Mouse (Mus musculus): ENCODE measurements around the gene Bex3. TPM values are rescaled to one million over a fixed set of nuclear protein-coding genes. Genes with fewer than 3 reads are reported as not detected.
A peak's percentile ranks its signal among the peaks of the same experiment; 100 is the strongest.

Gene Bex3
- total RNA-seq (2021) = 100 to 1,000 TPM in 1 of 2 experiments, 10 to 100 TPM in 1; 96.8 to 195 TPM
- 24.3 and 34.2 TPM in 2 replicates for polyA plus RNA-seq (2012; rRNA removed)
- long read RNA-seq, transcript Bex3-202 (3 exons, 826 nt) = minor isoform, 14 of 125 reads
- long read RNA-seq, transcript Bex3-204 (3 exons, 933 nt) = minor isoform, 5 of 125 reads
- long read RNA-seq, transcript Bex3-201 (3 exons, 930 nt) = major isoform, 64 of 125 reads
- long read RNA-seq, partial matches to known transcripts = 1 of 125 reads
- long read RNA-seq, other reads (novel, unspliced or antisense) = 39 of 125 reads

DNA sequence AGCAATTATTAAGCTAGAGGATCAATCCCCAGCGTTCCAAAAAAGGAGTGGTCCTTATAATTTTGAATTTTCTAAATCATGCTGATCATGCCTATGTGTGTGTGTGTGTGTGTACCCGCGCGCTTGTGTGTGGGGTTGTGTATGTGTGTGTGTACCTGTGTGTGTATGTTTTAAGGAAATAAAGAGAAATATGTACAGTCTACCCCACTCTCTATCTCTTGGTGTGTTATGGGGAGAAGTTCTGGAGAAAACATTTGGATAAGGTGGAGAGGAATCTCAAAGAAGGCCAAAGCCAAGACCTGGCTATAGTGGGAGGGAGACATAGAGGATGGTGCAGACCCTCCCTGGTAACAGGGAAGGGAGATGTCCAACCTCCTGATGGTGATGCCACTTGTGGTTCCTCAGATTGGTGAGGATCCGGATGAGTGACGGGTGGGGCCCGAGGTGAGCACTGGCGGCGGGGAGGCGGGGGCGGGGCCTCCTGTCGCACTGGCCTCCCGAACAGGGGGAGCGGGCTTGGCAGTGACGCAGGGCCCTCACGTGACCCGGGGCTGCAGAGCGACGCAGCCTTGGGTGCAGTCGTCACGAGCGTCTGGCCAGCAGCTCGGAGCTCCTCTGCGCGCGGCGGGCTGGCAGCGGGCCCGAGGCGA is at the start of gene Bex3:
Gene Bex3, plus strand, starts transcription at position 511 of the 650 bp plus-strand sequence.
- peak; percentile 75 for DNase-seq

DNA sequence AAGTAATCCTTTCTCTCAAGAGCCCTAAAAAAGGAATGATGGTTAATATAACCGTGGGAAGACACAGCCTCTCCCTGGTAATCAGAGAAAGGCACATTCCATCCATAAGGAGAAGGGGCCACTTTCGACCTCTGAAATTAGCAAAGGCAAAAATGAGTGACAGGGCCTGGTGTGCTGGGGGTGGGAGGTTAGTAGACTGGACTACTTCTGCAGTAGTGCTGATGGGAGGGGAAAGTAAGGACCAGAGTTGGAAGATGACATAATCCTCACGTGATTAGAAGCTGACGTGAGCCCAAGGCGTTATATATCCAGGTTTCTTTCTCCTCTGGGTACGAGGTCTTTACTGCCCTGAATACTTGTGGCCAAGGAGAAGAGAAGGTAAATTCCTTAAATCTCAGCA is 46.3 kb upstream of the Bex3 start:
- DNase-seq = no peak

DNA sequence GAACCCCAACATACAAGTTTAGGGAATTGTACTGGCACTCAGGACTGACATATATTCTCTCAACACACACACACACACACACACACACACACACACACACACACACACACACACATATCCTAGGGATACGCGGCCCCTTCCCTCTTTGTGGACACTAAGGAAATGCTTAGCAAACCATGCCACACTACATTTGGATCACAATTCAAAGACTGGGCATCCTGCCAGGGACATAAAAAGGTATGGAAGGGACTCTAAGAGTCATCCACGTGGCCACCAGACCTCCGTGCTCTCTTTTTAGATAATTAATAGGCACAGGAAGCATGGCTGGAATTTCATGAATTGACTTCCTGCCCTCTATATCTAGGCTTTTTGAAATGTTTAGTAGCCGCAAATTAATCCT is 42.3 kb upstream of the Bex3 start:
- peak; percentile 14 for DNase-seq

DNA sequence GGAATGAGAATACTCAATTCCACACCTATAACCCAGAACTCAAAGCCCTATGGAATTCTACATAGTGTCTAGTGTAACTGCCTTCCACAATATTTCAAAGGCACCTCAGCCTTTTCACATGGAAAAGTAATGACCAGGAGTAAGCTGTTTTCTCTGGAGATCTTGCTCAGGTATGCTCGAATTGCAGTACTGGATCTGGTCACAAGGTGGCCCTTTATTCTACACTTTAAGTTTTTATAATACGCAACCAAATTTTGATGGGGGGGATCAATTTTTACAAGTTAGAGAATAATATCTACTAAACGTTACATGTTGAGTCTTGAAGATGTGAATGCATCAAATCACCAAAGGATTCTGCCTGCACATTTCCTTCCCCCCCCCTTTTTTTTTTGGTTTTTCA is 31.9 kb upstream of the Bex3 start:
- DNase-seq = no peak

DNA sequence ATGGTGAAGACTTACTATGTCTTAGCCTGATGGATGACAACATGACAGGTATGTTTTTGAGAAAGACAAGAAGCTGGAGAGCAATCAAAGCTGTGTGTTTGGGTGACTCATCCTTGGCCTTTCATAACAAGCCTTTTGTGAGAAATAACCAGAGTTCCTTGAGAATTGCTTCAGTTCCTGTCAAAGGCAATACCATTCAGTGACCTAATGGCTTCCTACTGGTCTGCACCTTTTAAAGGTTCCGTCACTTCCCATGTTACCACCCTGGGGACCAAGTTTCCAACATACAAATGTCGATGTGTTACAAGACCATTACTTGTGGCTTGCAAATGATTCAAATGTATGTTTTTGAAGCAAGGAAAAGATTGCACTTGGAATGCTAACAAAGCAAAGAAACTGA is 26.9 kb upstream of the Bex3 start:
- peak; percentile 7 for DNase-seq

DNA sequence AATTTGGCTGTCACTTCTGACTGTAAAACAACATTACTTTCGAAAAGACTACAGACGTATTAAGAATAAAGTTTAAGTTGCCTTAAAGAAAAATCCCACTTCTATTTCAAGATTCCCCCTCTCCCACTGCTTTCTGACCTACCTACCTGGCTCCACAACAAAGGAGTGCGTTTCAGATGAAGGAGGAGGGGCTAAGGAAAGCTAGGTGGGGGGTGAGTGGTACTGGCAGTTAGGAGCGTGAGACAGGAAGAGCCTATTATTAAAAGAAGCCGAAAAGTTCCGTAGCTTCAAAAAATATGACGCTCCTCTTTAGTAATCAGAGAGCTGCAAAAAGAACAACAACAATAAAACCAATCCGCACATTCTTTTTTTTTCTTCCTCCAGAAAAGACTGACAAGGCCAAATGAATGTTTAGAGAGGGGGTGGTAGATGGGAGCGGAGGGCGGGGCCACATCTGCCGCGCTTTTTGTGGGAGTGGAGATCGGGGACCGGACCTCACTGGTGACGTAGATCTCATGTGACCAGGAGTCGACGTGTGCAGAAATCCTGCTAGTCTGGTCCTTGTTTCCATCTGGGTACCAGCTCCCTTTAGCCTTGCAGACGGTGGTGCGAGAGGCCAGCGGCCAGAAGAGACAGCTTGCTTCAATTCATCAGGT is 25.4 kb upstream of the Bex3 start, which contains the start of gene Tceal9:
Gene Tceal9, plus strand, starts transcription at position 506 of the 656 bp plus-strand sequence.
- peak; percentile 87 for DNase-seq

DNA sequence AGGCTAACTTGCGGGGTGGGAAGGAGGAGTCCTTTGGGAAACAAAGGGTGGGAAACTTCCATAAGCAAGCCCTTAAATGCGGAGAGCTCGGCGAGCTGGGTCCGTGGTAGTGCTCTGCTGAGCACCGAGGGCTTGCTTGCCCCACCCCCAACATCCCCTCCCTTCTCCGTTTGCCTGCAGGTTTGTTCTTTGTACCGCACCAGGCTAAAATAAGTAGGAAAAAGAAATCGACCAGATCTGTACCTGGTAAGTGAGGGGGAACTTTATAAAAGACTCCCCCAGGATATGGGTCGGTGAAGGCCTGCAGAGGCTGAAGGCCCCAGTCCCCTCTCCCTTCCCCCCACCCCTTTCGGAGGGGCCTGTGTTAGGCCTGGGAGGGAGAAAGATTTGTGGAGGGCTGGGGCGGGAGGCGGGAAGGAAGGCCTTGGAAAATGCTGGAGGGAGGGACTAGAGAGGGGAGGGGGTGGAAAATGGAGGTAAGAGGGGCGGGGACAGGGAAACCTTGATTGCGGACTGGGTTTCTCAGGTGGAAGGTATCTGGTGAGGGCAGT is 24.5 kb upstream of the Bex3 start:
- DNase-seq = peak; percentile 36

DNA sequence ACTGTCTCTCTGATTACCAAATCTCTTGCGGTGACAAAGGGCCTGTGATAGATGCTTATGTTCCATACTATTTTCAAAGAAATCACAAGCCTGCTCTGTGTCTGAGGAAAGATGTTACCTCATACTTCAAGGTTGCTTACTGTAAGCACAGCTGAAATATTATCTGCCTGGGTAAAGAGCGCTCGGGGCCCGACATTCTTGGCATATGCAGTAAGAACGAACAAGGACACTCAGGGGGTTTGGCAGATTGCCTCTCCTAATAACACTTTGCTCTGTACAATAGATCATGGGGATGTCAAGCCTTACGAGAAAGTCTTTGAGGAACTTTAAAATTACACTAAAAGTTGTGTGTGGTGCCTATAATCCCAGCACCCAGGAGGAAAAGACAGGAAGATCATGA is 21.2 kb upstream of the Bex3 start:
- DNase-seq = peak; percentile 78

DNA sequence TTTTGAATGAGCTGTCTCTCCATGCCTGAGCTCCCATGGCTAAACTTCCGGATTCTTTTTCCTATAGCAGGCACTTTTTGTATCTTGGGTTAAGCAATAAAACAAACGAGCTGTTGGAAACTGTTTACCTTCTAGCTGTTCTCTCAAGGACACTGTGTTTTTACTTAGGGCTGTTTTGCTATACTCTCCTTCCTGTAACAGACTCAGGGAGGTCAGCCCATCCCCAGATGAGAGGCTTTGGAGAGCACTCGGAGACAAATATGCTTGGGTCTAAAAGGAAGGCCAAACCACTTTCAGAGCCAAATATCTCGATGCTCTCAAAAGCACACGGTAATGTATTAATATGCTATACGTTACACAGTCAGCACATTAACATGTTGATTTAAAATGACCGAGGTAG is 20.4 kb upstream of the Bex3 start:
- no peak for DNase-seq

DNA sequence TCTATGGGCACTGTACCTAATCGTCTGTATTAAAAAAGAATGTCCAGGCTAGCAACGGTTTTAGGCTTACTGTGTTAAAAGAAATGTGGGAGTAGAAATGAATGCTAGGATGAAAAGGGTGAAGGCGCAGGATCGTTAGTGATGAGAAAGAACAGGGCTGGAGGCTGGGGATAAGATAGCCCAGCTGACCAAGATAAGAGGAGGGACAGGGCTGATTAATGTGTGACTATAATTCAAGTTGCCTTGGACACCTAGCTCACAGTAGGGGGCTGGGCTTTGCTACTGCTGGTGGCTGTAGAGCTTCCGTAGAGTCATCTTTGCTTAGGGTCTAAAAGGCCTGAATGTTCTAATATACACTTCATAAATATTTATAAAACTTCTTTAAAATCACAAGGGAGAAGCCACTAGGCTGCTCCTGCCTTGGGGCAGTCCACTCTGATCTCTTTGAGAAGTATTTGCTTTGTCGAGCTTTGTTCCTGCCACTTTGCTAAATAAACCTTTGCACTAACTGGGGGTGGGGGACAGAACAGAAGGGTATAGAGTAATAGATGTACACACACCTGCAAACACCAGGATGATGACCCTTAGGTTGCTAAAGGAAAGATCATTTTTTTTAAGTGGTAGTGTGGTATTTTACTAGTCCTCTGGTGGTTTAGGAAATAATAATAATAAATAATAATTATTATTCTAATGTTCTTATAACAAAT is 17.9 kb upstream of the Bex3 start:
- DNase-seq = peak; percentile 20

DNA sequence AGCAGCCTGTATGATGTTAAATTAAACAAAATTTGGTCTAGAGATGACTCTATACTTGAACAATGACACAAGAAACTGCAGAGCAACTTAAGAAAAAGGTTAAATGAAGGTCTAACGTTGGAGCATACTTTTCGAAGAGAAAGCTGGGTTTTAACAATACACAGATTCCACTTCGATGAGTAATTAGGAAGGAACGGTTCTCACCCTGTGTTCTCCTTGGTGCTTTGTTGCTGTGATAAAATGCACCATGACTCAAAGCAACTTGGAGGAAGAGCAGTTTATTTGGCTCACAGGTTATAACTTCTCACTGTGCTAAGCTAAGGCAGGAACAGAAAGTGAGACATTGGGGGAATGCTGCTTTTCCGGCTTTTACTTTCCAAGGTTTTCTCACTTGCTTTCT is 2.3 kb upstream of the Bex3 start:
- no peak for DNase-seq

DNA sequence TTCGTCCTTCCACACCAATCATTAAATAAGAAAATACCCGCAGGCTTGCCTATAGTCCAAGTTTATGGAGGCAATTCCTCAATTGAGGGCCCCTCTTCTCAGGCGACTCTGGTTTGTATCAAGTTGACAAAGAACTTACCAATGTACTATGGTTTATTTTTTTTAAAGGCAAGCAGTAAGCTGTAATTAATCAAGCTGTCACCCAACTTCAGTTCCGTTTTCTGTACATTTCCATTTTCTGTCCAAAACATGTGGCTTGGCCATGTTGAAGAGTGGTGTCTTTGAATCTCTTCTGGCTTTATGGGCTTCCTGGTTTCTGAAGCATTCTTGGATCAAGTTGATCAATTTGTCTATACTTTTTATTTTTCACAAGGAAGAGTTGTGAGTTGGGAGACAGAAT is 1.9 kb upstream of the Bex3 start:
- no peak for DNase-seq

DNA sequence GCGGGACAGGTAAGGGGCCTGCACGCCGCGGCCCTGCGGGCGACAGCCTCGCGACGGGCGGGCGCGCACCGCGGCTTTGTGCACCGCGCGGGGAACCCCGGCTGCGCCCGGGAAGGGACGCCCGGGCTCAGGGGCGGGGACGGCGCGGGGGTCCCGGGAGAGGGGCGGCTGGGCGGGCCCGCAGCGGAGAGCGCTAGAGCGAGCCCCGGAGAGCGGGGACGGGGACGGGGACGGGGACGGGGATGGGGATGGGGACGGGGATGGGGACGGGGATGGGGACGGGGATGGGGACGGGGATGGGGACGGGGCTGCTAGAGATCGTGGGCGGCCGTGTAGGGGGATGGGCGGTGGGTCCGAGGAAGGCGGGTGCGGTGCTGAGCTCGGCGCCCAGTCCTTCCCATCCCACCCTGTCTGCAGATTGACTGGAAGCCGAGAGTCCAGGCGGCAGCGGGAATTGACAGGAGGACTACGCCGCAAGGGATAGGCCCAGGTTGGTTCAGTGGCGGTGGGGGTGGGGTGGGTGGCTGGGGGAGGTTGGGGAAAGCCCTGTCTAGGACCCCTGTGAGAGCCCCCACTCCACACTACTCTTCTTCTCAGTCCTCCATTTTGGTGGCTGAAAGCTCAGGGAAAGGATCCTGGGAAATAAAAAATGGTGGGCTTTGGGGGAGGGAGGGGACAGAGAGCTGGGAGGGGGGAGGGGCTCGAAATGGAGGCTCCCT is 499 bp downstream of the Bex3 start:
- DNase-seq = peak; percentile 13

DNA sequence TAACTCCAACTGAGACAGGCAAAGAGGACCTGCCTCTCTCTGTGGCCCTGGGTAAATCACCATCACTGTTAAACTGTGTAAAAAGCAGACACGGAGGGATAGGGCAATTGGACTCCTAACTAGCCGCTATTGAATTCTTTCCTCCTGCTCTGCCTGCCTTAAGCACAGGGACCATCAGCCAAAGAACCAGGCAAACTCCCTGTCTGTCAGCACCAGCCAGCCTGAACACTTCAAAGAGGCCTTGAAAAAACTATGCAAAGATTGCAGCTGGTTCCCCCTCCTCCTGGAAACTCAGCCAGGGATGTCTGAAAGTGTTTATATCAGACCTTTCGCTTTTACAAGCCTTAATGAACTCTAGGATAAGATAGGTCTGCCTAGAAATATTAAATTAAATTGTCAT is 4.5 kb downstream of the Bex3 start:
- DNase-seq = no peak

DNA sequence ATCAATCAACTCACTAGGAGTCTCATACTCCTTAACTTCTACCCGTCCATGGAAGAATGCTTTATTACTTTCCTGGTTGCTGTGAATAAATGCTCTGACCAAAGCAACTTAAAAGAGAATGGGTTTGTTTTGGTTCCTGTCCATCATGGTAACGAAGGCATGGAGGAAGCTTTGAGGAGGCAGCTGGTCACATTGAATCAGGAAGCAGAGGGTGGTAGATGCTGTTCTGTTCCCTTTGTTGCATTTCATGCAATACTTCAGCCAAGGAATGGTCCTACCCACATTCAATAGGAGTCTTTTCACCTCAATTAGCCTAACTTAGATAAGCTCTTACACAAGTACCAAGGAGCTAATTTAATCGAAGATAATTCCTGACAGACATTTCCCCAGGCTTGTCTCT is 5.3 kb downstream of the Bex3 start:
- DNase-seq = no peak

DNA sequence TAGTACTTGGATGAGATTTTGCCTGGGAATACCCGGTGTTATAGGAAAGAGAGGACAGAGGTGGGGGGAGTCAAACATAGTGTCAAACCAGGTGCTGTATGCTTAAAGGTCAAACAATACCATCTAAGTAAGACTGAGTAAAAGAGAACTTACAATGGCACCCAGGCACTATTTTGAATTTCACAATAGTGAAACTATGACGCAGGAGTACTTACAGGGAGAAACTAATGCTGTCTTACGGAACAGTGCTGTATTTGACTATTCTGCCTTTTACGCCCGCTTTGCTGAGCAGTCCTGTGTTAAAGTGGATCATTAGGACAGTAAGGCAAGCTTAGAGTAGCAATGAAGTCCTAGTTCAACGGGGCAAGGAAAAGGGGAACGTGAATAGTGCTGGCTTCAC is 7.5 kb downstream of the Bex3 start:
- DNase-seq = no peak

DNA sequence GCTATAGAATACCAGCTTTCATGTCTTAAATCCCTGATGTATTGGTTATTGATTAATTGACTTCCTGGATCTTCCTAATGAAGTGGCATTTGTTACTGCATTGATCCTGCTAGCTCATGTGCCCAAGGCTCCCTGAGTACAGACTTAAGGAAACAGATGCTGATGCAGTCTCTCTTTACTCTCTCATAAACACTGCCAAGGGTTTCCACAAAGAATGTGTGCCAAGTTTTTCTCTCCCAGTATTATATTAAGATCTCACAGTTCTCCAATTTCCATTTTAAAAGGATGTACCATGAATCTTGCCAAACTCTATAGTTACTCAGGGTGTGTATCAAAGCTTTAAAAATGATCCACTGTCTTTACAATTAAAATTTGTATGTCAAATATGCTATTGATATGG is 8.3 kb downstream of the Bex3 start:
- no peak for DNase-seq

DNA sequence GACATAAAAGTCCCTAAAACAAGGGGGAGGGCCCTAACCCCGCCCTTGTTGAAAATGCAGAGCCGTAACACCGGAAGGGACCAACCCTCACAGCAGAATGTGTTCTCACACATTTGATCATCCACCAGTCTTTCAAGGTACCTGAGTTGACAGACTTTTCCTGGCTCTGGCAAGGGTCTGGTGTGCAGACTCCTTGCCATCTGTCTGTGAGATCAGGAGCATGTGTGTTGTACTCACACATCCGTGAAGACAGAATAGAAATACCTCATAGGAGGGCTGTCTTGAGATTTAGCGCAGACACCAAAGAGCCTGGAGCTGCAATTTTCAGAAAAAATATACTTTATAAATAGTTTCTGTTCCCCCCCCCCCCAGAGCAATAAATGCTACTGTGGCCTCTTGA is 9.4 kb downstream of the Bex3 start:
- DNase-seq = no peak

DNA sequence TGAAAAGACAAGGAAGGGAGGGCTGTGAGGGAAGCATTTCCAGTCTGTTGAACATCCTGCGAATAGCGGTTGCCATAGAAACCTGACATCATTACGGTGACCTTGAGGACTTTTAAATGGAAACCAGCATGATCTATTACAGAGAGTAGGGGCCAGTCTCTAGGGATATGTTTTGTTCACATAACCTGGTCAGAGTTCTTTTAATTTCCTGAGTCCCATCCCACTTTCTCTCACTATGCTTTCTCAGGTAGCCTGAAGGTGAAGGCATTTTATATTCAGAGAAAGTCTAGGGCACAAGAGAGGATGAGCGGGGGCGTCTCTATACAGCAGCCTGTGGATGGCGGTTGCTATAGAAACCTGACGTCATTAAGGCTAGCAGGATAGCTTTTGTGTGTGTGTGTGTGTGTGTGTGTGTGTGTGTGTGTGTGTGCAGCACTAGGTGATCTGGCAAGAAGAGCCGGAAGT is 20.8 kb downstream of the Bex3 start:
- peak; percentile 14 for DNase-seq

DNA sequence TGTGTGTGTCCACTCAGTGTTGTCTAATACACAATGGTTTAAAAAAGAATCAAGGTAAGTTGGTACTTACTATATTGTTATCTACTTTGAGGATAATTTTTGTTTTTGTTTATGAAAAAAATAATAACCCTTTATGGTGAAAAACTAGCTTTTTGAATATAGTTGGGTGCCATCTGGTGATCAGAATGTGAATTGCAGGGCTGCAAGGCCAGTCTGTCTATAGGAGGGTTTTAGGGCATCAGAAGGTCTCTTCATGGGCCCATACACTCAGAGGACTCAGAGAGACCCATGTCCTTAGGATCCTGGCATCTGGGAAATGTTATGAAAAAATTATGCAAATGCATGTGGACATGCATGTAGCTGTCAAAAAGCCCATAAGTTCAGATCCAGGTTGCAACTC is 34.2 kb downstream of the Bex3 start:
- DNase-seq = no peak

DNA sequence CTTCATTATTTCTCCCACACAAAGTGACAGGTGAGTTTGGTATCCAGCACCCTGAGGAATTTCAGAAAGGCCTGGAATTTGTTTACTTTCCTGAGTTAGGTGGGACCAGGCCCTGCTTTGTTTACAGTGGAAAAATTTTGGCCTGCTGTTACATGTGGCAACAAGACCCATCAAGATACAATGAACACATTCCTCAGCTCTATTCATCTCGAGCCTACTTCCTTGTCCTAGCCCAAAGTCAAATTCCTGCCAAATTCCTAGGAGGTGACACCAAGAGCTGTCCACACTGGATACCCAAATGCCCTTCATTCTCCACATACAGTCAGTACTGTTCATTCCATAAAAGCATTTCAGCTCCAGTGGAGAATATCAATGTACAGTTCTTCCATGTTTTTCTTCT is 36.1 kb downstream of the Bex3 start:
- no peak for DNase-seq

DNA sequence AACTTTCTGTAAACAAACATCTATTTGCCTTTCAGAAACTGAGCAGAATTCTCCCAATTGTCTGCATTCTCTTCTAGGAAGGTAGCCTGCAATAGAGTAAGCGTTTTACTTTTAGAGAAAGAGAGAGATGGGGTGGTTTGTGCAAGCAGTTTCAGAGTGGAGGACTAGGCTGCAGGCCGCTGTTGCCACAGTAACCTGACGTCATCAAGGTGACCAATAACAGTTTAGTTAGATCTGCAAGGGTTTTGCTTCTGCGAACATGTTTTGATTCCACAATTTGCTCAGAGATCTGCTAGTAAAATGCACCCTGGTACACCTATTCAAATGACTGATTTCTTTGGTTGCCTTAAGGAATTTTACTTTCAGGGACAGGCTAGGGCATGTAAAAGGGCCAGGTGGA is 43.2 kb downstream of the Bex3 start:
- DNase-seq = peak; percentile 2
